Mouse (Mus musculus) layer of hippocampus, postnatal 14 days (tissue): ENCODE measurements around the gene Cdkn1c. TPM values are rescaled to one million over a fixed set of nuclear protein-coding genes. Genes with fewer than 3 reads are reported as not detected.

Experiments
- DNase-seq, 2 experiments: peaks; one replicate each; pipeline ENCODE4 v3.0.0; 2021 to 2022; ENCODE audit warnings: low spot score in 2 of 2, mixed read lengths in 1 of 2
- total RNA-seq, 2 experiments: library from RNA; stranded (reverse); gene quantifications; 2 replicates each; pipeline ENCODE4 v1.2.3; 2021

The Cdkn1c gene
- total RNA-seq, 2 experiments from 2014 or later: 9.7 to 14.5 TPM

DNA sequence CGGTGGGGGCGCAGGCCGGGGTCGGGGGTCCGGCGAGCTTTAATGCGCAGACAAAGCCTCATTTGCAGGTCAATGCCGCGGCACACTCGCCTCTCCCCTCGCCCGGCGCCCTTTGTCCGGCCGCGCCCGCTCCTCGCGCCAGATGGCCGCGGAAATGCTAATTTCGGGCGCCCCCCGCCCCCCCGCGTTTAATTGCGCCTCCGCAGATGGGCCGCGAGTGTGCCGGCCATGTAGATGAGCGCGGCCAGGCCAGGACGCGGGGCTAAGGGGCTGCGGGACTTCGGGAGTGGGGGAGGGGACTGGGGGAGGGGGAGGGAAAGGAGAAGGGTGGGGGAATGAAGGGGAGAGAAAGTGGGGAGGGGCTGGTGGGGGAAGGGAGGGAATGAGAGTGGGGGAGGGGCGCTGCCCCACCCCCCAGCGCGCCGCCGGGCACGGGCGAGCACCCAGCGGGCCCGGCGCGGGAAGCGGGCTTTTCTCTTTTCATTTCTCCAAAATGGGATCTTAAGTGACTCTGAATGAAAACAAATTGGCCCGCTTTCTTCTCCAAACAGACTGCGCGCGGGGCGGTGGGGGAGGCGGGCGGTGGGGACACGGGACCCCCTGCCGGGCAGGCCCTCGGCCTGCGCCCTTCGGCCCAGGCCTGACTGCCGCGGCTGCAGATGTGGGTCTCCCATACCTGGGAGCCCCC lies 22.8 kb downstream of the Cdkn1c start:
- no peak for DNase-seq

DNA sequence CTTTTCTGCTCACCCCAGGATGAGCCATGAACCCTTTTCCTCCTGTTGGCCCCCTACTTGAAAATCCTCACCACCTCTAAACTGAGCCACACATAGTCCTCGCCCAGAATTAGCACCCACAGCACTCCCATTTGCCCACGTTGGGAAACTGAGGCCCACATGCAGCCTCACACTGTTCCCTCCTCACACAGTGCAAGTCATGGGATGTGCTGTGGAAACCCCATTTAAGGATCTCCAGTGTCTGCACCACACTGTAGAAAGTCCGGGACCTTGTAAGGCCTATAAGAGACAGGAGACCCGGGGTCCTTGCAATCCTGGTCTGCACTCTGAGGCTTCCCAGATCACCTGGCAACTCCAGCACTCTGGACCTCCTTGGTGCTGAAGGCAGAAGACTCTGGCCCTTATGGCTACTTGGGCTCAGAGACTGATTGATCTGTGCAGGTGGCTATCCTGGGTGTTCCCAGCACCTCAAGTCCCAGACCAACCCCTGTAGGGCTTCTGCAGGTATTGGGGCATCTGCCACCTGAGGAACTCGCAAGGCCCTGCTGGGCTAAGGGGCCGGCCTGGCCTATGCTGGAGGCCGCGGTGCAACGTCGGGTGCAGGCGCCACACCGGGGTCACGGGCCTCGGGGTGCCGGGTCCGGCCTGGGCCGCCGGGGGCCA lies 23.5 kb downstream of the Cdkn1c start:
- no peak for DNase-seq

DNA sequence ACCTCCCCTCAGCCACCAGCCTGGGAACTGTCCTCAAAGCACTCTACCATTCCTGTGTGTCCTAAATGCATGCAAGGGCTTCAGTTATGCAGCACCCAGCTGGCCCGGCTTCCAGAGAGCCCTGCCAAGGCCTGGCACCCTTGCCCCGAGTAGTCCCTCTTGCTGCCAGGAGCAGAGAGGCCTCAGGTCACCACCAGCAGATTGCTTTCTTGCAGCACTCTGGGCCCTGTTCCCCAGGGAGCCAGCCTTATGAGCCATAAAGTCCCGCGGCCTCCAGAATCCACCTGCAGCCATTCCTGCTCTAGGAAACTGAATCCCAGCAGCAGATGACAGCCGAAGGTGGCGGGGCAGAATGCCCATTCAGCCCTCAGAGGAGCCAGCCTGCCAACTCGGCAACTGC lies 27.5 kb downstream of the Cdkn1c start:
- DNase-seq: peak in 1 of 2 experiments; percentile 55

DNA sequence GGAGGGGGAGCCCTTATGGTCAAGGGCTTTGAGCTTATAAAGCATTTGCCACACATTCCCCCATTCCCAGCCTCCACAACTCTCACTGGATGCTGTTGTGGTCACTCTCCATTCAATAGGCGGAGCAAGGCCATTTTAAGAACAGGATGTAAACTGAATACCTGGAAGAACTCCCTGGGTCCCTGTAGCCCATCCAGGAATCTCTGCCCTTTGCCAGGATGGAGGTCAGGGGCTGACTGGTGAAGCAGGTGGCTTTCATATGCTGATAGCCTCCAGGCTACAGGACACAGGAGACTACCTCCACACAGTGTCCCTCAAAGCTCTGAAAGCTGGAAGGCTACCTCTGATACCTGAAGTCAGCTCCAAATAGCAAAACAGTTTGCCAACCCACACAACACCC lies 28.2 kb downstream of the Cdkn1c start:
- DNase-seq: no peak

DNA sequence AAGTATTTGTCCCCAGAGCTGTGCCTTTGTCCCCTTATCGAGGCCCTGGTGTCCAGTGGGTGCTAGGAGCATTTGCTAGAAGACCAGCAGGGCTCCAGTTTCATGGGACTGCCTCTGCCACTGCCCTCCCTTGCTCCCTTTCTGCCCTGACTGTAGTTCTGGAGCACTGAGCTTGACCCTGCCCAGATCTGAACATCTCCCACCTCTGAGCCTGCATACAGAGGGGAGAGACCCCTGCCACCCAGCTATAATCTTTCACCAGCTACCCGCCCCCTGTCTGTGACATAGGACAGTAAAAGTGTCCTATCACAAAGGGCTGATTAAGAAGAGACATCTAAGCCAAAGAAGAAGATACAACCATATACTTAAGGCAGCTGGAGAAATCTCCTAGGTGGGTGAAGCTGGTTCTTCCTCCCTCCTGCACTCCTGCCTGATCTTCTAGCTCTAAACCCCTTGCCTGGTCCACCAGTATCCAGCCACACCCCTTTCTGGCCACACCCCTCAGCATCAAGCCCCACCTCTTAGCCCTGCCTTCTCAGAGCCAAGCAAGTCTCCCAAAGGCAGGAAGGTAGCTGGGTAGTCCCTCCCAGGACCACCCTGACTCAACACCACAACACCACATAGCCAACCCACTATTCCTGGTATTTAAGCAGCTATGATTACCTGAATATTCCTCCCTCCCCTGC lies 31.9 kb downstream of the Cdkn1c start:
- DNase-seq: no peak

DNA sequence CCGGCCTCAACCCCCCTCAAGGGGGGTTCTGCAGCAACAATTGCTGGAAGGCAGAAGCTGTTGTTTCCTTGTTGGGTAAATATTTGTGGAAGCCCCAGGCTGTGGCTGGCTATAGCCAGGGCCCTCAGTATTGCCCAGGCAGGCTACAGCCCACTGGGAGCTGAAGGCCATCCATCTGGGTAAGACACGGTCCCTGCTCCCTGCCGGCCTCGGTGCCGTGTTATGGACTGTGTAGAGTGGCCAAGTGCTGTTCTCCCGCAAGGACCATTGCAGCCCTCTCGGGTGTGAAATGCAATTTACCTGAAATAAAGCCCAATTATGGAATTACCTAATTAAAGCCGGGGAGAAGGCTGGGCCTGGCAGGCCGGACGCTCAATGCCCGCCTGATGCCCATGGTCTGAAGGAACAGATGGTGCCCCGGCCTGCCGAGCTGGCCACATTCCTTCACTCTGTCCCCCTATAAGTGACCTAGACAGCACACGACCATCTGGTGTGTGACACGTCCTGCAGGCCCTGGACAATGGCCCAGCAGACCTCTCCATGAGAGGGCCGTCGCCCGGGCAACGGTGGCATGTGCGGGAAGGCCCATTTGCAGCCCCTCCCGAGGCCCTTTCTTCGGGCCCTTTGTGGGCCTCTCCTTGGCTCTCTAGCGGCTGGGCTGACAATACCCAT lies 32.6 kb downstream of the Cdkn1c start:
- DNase-seq: no peak

DNA sequence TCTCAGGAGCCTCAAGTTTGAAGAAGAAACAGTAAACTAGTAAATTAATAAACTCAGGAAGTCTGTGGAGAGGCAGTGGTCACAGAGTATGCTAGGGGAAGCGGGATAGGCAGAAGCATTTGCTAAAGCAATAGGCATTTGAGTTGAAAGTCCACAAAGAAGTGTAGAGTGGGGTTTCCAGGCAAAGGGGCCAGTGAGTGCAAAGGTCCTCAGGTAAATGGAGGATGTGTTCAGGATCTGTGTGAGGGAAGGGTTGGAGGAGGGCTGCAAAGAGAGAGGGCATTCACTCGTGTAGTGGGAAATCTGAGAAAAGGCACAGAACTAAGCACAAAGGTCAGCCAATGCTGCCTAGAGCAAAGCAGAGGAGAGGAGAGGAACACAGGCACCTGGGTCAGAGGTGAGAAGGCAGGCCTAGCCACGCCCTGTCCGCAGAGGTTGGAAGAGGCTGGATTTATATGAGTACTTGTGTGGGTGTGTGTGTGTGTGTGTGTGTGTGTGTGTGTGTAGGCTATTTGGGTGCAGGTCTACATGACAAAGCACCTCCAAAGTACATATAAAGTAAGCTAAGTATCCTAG lies 41.2 kb downstream of the Cdkn1c start:
- no peak for DNase-seq

DNA sequence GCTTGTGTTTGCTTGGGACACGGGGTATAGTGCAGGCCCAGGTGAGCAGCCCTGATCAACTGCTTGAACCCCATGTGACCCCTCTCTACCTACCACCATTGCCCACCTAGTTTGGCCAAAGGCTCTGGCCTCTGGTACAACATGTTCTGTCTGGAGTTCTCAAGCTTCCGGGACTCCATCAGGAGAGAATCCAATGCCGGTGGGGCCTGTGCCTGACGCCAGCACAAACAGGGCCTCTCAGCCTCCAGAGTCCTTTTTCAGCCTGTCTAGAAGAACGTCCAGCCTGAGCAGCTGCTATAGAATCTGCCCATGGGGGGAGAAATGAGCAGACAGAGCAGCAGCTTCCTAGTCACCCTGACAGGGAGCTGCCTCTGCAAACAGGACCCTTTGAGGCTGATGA lies 43.0 kb downstream of the Cdkn1c start:
- no peak for DNase-seq

DNA sequence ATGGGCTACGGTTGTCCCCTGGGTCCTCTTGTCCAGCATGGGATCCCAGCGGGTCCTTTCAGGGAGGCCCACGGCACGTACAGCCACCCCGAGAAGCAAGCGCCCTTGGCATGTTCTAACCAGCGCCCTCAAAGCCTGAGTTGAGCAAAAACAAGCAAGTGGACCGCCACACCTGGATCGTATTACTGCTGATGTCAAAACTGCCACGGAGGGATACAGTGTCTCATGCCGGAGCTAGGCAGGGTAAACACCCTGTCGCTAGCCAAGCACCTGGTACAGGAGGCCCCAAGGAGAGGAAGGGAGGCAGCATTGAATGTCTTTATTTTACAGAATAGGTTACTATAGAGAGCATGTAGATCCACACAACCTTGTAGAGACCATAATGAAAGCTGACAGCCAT lies 44.4 kb downstream of the Cdkn1c start:
- DNase-seq: no peak

DNA sequence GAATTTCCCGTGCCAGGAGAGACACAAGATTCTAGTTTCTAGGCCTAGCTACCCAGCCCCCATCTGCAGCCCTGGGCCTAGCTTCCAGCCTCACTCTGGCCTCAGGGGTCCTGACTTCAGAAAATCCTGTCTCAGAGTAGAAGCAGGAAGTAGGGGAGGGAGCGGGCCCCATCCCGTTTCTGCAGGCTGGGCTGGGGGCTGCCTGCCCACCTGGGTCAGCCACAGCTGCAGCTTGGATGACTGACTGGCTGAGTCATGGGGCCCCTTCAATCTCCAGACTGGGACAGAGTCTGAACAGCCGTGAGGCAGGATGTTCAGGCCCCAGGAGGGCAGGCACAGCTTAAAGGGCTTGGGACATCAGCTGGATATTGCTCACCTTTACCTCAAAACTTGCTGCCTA lies 45.8 kb downstream of the Cdkn1c start:
- DNase-seq: no peak

DNA sequence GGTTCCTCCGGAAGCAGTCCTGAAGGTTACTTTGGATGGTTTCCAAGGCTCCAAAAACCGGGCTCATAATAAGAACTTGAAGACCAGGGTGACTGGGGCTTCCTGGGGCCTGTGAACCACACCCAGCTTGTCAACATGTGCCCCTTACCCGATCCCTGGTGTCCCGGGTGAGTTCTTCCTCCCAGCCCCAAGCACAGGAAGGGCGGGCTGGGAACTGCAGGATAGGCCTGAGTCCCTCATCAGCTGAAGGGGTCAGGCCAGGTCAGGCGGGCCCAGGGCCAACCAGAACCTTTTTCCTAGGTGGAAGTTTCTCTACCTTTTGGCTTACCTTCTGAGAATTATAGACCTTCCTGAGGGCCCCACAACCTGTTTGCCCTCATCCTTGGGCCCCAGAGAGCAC lies 48.2 kb downstream of the Cdkn1c start:
- DNase-seq: no peak

DNA sequence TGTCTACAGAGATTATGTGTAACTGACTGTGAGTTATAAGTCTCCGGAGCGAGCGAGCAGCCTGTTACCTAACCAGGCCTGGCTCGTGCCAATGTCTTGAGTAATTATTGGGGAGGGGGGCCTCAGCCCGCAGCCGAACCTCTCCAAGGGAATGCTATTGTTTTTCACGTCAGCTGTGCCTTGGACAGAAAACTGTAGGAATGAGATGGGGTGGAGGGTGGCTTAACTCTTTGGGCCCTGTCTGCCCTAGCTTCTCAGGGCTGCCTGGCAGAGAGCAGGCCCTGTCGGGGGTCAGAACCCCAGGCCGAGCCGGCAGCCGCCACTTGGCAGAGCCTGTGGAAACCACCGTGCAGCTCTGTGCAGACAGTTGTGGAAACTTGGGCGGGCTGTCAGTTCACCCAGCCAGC lies 52.2 kb downstream of the Cdkn1c start:
- DNase-seq: no peak

Other genes starting within 250 kb of the Cdkn1c start
- gene Slc22a18, start 12.7 kb upstream of the Cdkn1c start, total RNA-seq: under 1 TPM; 0.21 to 0.36 TPM
- gene Phlda2, start 42.1 kb upstream of the Cdkn1c start, total RNA-seq: not detected
- 100 to 1,000 TPM; 130 to 138 TPM for gene Nap1l4, start 88.1 kb upstream of the Cdkn1c start, total RNA-seq
- 10 to 100 TPM; 53.8 to 62.8 TPM for gene Cars, start 139.0 kb upstream of the Cdkn1c start, total RNA-seq
- gene Tnfrsf26, start 167.7 kb upstream of the Cdkn1c start, total RNA-seq: under 1 TPM; 0.12 to 0.23 TPM
- gene Tnfrsf22, start 188.6 kb upstream of the Cdkn1c start, total RNA-seq: 1 to 10 TPM; 2.1 to 2.9 TPM
- 1 to 10 TPM; 1.3 to 1.6 TPM for gene Tnfrsf23, start 224.8 kb upstream of the Cdkn1c start, total RNA-seq